Mouse (Mus musculus) thymus, adult 2 months (tissue): ENCODE results near the gene Riiad1.

ENCODE experiments used
- CTCF ChIP-seq: fragments of 200-500 bp; IDR thresholded peaks from 2 replicates; pipeline ENCODE4 v1.5.1; 2012; ENCODE audit warnings: mild to moderate bottlenecking, control low read depth, low read length, moderate library complexity, borderline replicate concordance; ENCODE audit not compliant: control insufficient read depth, poor library complexity, insufficient read depth; ENCODE audit errors: extremely low read depth
- POLR2A ChIP-seq: fragments of 200-500 bp; IDR thresholded peaks from 2 replicates; pipeline ENCODE4 v1.6.1; 2012; ENCODE audit warnings: mild to moderate bottlenecking, low read length, control low read depth, moderate library complexity; ENCODE audit not compliant: control insufficient read depth, poor library complexity, insufficient read depth; ENCODE audit errors: extremely low read depth

DNA sequence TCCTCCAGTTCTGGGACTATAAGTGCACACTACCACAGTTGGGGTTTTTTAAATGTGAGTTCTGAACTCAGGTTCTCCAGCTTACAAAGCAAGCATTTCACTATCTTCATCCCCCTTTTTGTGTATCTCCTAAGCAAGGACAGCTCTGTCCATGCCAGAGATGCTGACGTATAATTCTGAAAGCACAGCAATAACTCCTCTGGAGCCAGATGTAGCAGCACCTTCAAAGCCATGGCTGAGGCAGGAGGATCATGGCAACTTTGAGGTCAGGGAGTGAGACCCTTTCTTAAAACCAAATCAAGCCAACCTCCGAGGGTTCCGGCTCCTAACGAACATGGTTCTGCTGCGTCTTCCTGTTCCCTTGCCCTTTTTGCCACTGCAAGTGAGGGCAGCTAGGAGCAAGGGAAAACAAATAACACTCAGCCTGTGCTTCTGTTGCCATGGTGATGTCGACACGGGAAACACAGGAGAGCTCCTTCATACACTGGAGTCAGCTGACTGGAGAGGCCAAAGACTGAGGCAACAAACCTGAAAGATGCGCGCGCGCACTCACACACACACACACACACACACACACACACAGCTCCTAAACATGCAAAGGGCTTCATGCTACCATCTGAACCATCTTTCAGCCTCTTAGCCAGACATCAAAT, 16.1 kb downstream of the Riiad1 start:
- no peak for TF ChIP-seq CTCF
- no peak for TF ChIP-seq POLR2A
